Mouse (Mus musculus) brain, embryonic 18.5 days (tissue): ENCODE measurements around the gene Ttc7.
A peak's percentile ranks its signal among the peaks of the same experiment; 100 is the strongest.

Source experiments
- DNase-seq: peaks from one replicate; pipeline ENCODE4 v3.0.0-alpha.2; 2012; ENCODE audit warnings: low read depth, low spot score

The Ttc7 gene

GRCm38 (mm10) chr17:87282706-87283053 lies at the start of gene Ttc7:
Gene Ttc7 (plus strand): TSS chr17:87282886.
- peak; percentile 62 for DNase-seq

GRCm38 (mm10) chr17:87235019-87235418 lies 47.7 kb upstream of the Ttc7 start:
- no peak for DNase-seq

GRCm38 (mm10) chr17:87236725-87237650 lies 45.7 kb upstream of the Ttc7 start:
- no peak for DNase-seq

GRCm38 (mm10) chr17:87237826-87238225 lies 44.9 kb upstream of the Ttc7 start:
- DNase-seq: no peak

- DNase-seq: no peak
These were observed 36.6 kb upstream of the Ttc7 start for GRCm38 (mm10) chr17:87246103-87246502.

GRCm38 (mm10) chr17:87254384-87254783 lies 28.3 kb upstream of the Ttc7 start:
- DNase-seq: no peak

- DNase-seq: no peak
These were observed 27.0 kb upstream of the Ttc7 start for GRCm38 (mm10) chr17:87255672-87256071.

GRCm38 (mm10) chr17:87263401-87263800 lies 19.3 kb upstream of the Ttc7 start:
- no peak for DNase-seq

GRCm38 (mm10) chr17:87264054-87264830 lies 18.4 kb upstream of the Ttc7 start:
- no peak for DNase-seq

- no peak for DNase-seq
These were observed 17.5 kb upstream of the Ttc7 start for GRCm38 (mm10) chr17:87264927-87265791.

GRCm38 (mm10) chr17:87265792-87266186 lies 16.9 kb upstream of the Ttc7 start, which contains the start of gene Mcfd2:
Gene Mcfd2 (minus strand): TSS chr17:87265935.
- peak; percentile 68 for DNase-seq

GRCm38 (mm10) chr17:87269454-87269853 lies 13.2 kb upstream of the Ttc7 start:
- DNase-seq: no peak

- no peak for DNase-seq
These were observed 7.0 kb upstream of the Ttc7 start for GRCm38 (mm10) chr17:87275363-87276341.

GRCm38 (mm10) chr17:87282007-87282705 lies 530 bp upstream of the Ttc7 start:
- DNase-seq: no peak

GRCm38 (mm10) chr17:87283055-87283754 lies 519 bp downstream of the Ttc7 start:
- no peak for DNase-seq

GRCm38 (mm10) chr17:87283755-87284481 lies 1.2 kb downstream of the Ttc7 start:
- no peak for DNase-seq

- no peak for DNase-seq
These were observed 1.9 kb downstream of the Ttc7 start for GRCm38 (mm10) chr17:87284482-87285040.
